Mouse (Mus musculus) gastrocnemius, adult 2 months (tissue): ENCODE data around the gene Bfar. TPM values are rescaled to one million over a fixed set of nuclear protein-coding genes. Genes with fewer than 3 reads are reported as not detected.
A peak's percentile ranks its signal among the peaks of the same experiment; 100 is the strongest.
"Not testable (repeated sequence)": the region's sequence is repeated elsewhere in the genome, so short reads cannot be mapped to it uniquely, and the experiment has no call there.

Source experiments
- DNase-seq: peaks from one replicate; pipeline ENCODE4 v3.0.0; 2022
- H3K27ac ChIP-seq: fragments of 200-600 bp; 2 replicates; pipeline ENCODE4 v1.8.1; 2022; ENCODE audit warnings: mild to moderate bottlenecking
- H3K4me3 ChIP-seq: fragments of 200-600 bp; 2 replicates; pipeline ENCODE4 v1.8.1; 2022; ENCODE audit warnings: mild to moderate bottlenecking, moderate library complexity
- CTCF ChIP-seq: fragments of 200-600 bp; IDR thresholded peaks from 2 replicates; pipeline ENCODE4 v1.8.1; 2022; ENCODE audit warnings: antibody characterized with exemption, mild to moderate bottlenecking, moderate library complexity
- intact Hi-C: fragments of 180-260 bp; cut with DNase I; formaldehyde crosslinking; loops from one replicate; pipeline ENCODE4 v1.15.1; 2025
- total RNA-seq, 2 experiments: library from RNA; stranded (reverse); gene quantifications; 2 replicates each; pipeline ENCODE4 v1.2.3; 2021

Gene Bfar
- total RNA-seq, 2 experiments from 2014 or later, result 34.6 to 36.4 TPM

DNA sequence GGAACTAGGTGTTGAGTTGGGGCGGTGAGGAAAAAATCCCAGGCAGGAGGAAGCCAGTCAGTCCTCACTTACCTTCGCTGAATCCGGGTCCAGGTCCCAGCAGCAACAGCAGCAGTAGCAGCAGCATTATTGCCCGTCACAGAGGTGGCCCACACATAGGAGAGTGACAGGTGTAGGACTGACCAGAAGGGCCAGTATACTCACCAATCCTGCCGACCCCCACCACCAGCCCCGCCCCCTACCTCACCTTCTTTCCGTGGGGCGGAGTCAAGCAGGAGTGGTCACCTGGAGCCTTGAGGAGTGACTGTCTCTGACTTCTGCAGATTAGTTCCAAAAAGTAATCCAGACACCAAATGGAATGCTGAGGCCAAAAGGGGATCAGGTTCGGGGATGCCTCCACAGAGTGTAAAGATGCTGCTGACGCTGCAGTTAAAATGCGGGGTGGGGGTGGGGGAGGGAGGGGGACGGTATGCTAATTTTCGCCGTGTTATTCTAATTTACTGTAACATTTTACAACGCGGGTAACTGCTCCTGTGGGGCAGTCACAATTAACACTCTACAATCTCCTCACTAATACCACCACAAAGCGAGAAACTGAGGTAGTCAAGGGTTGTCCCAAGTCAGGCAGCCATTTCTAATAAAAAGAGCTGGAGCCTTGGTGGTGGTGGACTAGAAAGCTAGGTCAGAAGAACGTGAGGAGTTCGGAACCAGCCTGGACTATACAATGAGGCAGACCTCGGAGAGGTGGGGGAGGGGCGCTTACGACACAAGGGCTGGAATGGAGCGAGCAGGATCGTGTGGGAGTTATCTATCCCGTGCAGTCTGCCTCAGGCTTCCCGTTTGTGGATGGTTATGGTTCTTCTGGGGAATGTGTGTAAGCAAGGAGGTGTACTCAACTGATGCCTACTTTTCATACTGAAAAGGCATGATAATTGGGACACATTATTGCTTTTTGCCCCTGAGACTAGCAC lies 58.9 kb downstream of the Bfar start, which contains the start of gene Pla2g10:
Gene Pla2g10 (minus strand): TSS at position 699 of the 971 bp plus-strand sequence.
- DNase-seq, result no peak
- no peak for TF ChIP-seq CTCF
- H3K4me3 ChIP-seq, result no peak within 1 kb of the TSS
- no peak within 1 kb of the TSS for H3K27ac ChIP-seq
- intact Hi-C loops, result loop anchor here (5.0 kb wide), 1 partner anchor 708 kb away; no protein-coding TSS in a partner anchor

GRCm38 (mm10) chr16:13732786-13733185 lies 61.1 kb downstream of the Bfar start:
- no peak for TF ChIP-seq CTCF
- H3K27ac ChIP-seq, result no peak overlapping the region
- intact Hi-C loops, result loop anchor here (1.0 to 5.0 kb wide), 2 partner anchors 614 to 710 kb away; no protein-coding TSS in a partner anchor

DNA sequence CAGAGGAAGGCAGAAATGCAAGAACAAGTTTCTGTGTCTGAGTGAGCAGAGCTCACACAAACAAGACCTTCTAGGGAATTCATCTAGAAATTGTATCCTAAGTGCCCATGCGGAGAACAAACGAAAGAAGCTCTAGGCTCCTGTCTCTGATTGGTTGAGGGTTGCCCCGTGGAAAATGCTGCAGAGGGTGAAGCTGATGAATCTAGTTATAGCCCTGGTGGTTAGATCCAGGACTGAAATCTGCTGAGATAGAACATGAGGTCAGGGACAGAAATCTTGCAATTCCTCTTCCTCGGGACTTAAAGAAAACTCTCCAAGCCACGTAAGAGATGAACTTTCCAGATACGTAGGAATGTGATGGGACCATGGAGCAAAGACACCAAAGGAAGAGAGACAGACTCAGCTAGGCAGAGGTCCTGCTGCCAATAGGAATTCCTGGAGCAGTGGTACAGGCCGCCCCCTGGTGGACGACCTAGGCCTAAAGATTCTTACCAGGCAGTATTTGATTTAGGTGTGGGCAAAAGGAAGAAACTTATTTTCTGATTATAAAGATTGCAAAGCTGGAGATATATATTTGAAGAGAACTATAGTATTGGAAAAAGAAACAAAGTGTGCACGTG lies 62.0 kb downstream of the Bfar start:
- intact Hi-C loops, result loop anchor here (5.0 kb wide), 1 partner anchor 711 kb away; no protein-coding TSS in a partner anchor
- peak; percentile 89 for TF ChIP-seq CTCF
- Histone ChIP-seq H3K4me3 (no peak overlapping the region), H3K27ac (no peak overlapping the region)
- peak; percentile 82 for DNase-seq

More at GRCm38 (mm10) chr16:13732786-13733185, 61.1 kb downstream of the Bfar start:
- no peak overlapping the region for H3K4me3 ChIP-seq
- DNase-seq, result no peak

DNA sequence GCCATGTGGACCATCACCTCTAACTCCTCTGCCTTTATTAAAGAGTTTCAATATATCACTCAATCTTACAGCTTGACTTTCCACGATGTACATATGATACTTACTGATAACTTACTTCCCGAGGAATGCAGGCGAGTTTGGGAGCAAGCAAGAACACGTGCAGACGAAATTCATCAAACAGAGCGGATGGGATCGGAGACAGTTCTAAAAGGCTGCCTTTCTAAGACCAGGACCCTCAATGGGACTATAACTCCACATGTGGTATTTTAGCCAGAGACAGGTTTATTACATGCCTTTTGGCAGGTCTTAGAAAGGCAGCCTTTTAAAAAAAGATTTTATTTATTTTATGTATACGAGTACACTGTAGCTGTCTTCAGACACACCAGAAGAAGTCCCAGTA lies 64.3 kb downstream of the Bfar start:
- no peak overlapping the region for H3K4me3 ChIP-seq
- H3K27ac ChIP-seq, result no peak overlapping the region
- intact Hi-C loops, result no loop called here
- TF ChIP-seq CTCF, result no peak
- no peak for DNase-seq

DNA sequence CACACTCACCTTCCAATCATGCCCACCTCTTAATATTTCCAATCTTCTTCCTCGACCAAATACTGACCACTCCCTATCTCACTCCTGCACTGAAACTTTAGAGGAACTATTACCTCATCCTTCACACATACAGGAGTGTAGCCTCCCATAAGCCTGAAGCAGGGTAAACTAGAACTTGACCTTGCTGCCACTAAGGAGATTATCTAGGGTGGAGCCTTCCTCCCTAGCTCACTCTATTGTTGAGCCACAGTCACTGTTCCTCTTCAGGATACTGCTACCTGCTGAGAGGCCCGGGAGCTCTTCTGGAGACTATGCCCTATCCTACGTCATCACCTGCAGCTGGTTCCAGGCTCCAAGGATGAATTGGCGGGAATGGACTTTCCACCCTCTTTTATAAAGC lies 67.4 kb downstream of the Bfar start:
- intact Hi-C loops, H3K27ac ChIP-seq, H3K4me3 ChIP-seq, DNase-seq: not testable (repeated sequence)

DNA sequence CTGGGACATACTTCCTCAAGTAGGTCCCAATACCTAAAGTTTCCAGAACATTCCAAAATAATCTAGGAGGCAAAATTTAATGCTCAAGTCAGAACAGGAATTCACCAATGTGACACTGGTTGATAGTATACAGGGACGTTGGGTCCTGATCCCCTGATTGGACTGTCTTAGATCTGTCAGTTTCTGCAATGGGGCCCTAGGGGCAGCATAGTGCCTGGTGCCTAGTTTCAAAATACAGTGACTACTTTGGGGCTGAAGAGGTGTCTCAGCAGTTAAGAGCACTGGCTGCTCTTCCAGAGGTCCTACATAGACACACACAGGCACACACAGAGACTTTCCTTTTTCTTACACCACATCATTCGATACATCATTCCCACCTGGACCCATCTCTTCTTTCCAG lies 69.2 kb downstream of the Bfar start:
- no peak overlapping the region for H3K27ac ChIP-seq
- H3K4me3 ChIP-seq, result no peak overlapping the region
- TF ChIP-seq CTCF, result no peak
- intact Hi-C loops, result no loop called here
- DNase-seq, result no peak

GRCm38 (mm10) chr16:13747708-13748107 lies 76.0 kb downstream of the Bfar start:
- TF ChIP-seq CTCF, result no peak
- Histone ChIP-seq H3K4me3 (no peak overlapping the region), H3K27ac (no peak overlapping the region)
- DNase-seq, result no peak
- intact Hi-C loops, result no loop called here

DNA sequence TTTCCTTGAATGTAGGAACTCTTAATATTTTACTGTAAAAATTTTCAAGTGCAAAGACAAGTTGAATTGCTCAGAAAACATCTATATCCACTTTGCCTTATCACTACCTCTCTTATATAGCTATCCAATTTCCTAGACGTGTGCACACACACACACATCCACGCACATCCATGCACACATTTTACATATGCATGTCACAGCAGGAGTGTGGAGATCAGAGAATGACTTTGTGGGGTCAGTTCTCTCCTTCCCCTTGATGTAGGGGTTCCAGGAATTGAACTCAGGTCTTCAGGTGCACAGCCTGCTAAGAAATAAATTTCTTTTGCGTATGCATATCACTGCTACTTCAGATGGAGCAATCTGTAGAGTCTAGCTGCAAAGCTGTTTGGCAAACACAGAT lies 76.5 kb downstream of the Bfar start:
- intact Hi-C loops, result no loop called here

DNA sequence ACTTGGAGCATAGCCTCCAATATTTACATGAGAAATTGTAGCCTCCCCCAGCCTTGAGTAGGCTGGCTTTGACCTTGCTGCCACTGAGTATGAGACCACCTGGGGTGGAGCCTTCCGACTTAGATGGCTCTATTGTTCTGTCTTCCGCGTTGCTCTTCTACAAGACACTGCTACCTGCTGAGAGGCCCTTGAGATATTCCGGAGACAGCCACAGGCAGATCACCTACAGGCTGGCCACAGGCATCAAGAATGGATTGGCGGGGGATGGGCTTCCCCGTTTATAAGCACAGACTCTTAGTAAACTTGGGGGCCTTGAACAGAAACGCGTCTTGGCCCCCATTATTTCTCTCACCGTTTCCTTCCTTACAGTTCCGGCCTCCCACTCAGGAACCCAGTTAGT lies 77.2 kb downstream of the Bfar start:
- DNase-seq, H3K27ac ChIP-seq, intact Hi-C loops, H3K4me3 ChIP-seq: not testable (repeated sequence)

More for the DNA sequence above, 76.5 kb downstream of the Bfar start:
- Histone ChIP-seq H3K4me3 (no peak overlapping the region), H3K27ac (no peak overlapping the region)
- DNase-seq, result no peak
- TF ChIP-seq CTCF, result no peak

DNA sequence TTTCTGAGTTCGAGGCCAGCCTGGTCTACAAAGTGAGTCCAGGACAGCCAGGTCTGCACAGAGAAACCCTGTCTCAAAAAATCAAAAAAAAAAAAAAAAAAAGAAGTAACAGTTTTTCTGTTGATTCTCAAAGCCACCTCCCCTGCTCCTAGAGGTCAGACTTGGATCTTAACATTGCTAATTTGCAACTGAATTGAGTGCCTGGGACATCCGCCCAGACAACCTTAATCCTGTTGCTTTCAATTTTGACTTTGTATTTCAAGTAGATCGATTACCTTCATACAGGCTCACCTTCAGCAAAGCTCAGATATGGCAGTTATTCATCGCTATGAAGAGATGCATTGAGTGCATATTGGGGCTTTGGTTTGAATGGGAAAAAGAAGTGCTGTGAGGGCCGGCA lies 77.6 kb downstream of the Bfar start:
- H3K27ac ChIP-seq, result no peak overlapping the region
- TF ChIP-seq CTCF, result no peak
- no peak for DNase-seq
- intact Hi-C loops, result no loop called here
- H3K4me3 ChIP-seq, result no peak overlapping the region

DNA sequence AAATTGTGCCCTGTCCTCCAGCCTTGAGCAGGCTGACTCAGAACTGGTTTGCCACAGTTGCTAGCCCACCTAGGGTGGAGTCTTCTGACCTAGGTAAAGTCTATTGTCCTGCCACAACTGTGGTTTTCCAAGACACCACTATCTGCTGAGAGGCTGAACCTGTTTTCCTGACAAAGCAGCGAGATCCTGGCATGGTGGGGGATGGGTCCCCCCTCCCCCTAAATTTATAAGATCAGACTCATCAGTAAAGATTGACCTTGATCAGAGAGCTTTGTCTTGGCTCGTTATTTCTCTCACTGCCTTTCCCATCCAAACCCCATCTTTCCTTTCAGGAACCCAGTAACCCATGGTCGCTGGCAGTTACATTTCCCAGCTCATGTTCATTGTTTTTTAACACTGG lies 78.3 kb downstream of the Bfar start:
- intact Hi-C loops, result no loop called here
- DNase-seq, result no peak
- no peak for TF ChIP-seq CTCF

GRCm38 (mm10) chr16:13750626-13751025 lies 79.0 kb downstream of the Bfar start:
- no peak overlapping the region for H3K4me3 ChIP-seq
- intact Hi-C loops, result no loop called here
- DNase-seq, result no peak
- no peak for TF ChIP-seq CTCF
- no peak overlapping the region for H3K27ac ChIP-seq

More for the DNA sequence above, 78.3 kb downstream of the Bfar start:
- Histone ChIP-seq H3K27ac (no peak overlapping the region), H3K4me3 (no peak overlapping the region)

Other genes with a start within 250 kb of the Bfar start
- gene Parn, start 3.7 kb upstream of the Bfar start, total RNA-seq, result 1 to 10 TPM; 7.8 to 7.9 TPM
- gene 3110001I22Rik, start 71 bp downstream of the Bfar start, total RNA-seq, result 1 to 10 TPM; 2.3 to 2.6 TPM
- not detected for gene Pla2g10, start 59.1 kb downstream of the Bfar start, total RNA-seq
- 10 to 100 TPM; 37.0 to 37.3 TPM for gene Rrn3, start 108.8 kb downstream of the Bfar start, total RNA-seq
- gene Ntan1, start 147.0 kb downstream of the Bfar start, total RNA-seq, result 10 to 100 TPM; 42.8 to 44.8 TPM
- gene Pdxdc1, start 231.3 kb downstream of the Bfar start, total RNA-seq, result 10 to 100 TPM; 48.1 to 53.4 TPM
- gene Mpv17l, start 231.3 kb downstream of the Bfar start, total RNA-seq, result 1 to 10 TPM in 1 of 2 experiments, under 1 TPM in 1; 0.92 to 1.1 TPM